Mouse (Mus musculus) bone marrow macrophage, adult 2 months (primary cell): ENCODE data around the gene Akap13. TPM values are rescaled to one million over a fixed set of nuclear protein-coding genes. Genes with fewer than 3 reads are reported as not detected.
"Not testable (repeated sequence)": the region's sequence is repeated elsewhere in the genome, so short reads cannot be mapped to it uniquely, and the experiment has no call there.

Source experiments
- H3K27ac ChIP-seq: 2 replicates; pipeline ENCODE4 v1.5.1; 2012; ENCODE audit warnings: low read depth, low read length; ENCODE audit not compliant: insufficient read depth
- H3K4me1 ChIP-seq: 2 replicates; pipeline ENCODE4 v1.6.1; 2012; ENCODE audit warnings: low read length; ENCODE audit not compliant: control insufficient read depth, insufficient read depth
- H3K4me3 ChIP-seq: 2 replicates; pipeline ENCODE4 v1.5.1; 2012; ENCODE audit warnings: mild to moderate bottlenecking, low read length, moderate library complexity; ENCODE audit not compliant: insufficient read depth
- CTCF ChIP-seq: IDR thresholded peaks from 2 replicates; pipeline ENCODE4 v1.5.1; 2012; ENCODE audit warnings: low read depth, mild to moderate bottlenecking, low read length, moderate library complexity
- POLR2A ChIP-seq: IDR thresholded peaks from 2 replicates; pipeline ENCODE4 v1.6.1; 2012; ENCODE audit warnings: mild to moderate bottlenecking, low read depth, low read length, borderline replicate concordance
- polyA plus RNA-seq: library from polyadenylated mRNA; stranded (reverse); fragments of >200 nt; gene quantifications from 2 replicates; pipeline ENCODE4 v1.2.4, GENCODE M21; 2012; ENCODE audit not compliant: missing spikeins, insufficient read depth, insufficient read length

The Akap13 gene
- polyA plus RNA-seq, 1 experiment = 58.4 TPM

DNA sequence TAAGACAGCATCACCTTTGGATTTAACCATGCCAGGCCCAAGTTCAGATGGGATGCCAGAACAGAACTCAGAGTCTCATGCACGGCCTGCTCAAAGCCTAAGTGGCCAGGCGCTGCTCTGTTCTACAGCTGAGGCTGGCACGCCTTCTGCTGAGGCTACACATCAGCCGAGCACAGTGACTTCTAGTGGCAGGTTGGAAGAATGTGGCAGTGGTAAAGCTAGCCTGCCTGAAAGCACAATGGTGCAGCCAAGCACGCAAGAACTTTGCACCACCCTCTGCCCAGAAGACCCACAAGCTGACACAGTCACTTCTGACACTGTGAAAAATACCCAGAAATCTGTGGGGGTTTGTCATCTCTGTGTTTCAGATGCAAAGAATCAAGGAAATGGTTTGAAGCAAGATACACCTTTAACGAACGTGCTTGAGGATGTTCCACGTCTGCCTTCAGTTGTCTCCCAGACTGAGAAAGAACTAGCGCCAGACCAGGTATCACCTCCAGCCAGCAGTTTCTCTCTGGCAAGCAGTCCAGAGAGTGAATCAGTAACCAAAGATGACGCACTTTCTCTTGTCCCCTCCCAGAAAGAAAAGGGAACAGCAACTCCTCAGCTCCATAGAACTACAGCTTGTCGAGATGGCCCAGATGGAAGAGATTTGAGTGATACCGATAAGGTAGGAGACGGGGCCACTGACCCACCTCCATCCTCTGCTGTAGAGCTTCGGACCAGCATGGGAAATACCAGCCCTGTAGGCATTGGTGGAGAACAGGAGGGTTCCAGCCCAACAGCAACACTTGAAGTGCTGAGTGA lies 154.3 kb downstream of the Akap13 start:
- Histone ChIP-seq H3K4me3 (no peak overlapping the region), H3K27ac (no peak overlapping the region), H3K4me1 (peaks cover 34% of the 10 kb centered on the region)
- TF ChIP-seq CTCF (no peak), POLR2A (no peak)

- TF ChIP-seq POLR2A = no peak
- no peak for TF ChIP-seq CTCF
- no peak overlapping the region for H3K4me3 ChIP-seq
- peaks cover 34% of the 10 kb centered on the region for H3K4me1 ChIP-seq
- no peak overlapping the region for H3K27ac ChIP-seq
Measured at GRCm38 (mm10) chr7:75610391-75610790, 155.1 kb downstream of the Akap13 start.

DNA sequence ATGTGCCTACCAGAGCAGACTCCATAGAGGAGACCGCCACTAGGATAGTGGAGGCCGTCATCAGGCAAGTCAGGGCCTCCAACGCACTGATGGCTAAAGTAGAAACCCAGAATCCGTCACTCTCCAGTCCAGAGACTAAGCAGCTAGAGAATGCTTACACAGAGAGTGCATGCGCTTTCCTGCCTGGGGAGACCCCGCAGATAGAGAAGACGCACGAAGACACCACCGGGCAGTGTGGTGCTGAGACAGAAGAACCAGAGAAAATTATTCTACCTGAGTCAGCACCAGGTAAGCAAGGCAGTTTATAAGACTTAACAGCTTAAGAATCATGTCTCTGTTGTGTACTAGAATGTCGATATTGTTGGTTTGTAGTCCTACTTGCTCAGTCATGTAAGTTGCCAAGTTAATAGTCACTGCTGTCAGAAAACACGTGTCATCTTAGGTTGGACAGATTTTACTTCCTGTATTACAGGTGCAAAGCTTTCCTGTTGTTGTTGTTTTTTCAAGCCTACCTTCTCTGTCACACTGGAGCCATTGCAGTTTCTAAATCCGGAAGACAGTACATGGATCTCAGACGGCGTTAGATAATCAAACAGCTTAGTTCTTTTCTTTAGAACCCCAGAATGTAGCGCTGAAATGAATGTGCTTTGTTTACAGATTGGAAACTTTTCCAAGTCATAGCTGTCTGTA lies 156.1 kb downstream of the Akap13 start:
- H3K4me1 ChIP-seq = peaks cover 34% of the 10 kb centered on the region
- no peak overlapping the region for H3K4me3 ChIP-seq
- no peak overlapping the region for H3K27ac ChIP-seq
- no peak for TF ChIP-seq POLR2A
- TF ChIP-seq CTCF = no peak

DNA sequence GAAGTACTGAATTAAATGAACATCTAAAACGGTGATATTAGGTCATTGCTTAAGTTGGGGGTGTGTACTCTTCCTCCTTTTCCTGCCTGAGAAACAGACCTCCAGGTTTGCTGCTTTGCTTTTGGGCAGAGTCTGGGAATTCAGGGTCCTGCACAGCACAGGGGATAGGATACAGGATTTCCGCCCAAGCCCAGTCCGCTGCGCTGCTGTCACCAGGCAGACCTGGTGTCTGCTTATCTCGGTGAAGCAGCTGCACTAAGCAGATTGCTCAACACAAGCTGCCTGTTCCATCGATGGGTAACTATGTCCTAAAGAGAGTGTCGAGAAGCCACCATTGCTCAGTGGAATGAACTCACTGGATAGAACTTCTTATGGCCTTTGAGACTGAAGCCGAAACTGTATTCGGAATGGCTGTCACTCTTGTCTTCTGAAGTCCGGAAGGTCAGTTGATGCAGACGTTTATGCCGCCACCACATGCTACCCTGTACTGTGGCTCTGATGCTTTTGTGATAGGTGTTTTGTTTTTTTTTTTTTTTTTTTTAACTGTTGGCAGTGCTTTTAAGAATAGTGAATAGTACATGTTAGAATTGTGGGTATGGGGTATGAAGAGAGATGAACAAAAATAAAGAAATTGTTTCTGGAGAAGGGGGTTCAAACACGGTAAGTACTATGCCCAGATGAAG lies 156.8 kb downstream of the Akap13 start:
- peaks cover 34% of the 10 kb centered on the region for H3K4me1 ChIP-seq
- TF ChIP-seq POLR2A (no peak), CTCF (no peak)
- no peak overlapping the region for H3K27ac ChIP-seq
- H3K4me3 ChIP-seq = no peak overlapping the region

- no peak overlapping the region for H3K4me3 ChIP-seq
- no peak for TF ChIP-seq POLR2A
- TF ChIP-seq CTCF = no peak
- H3K27ac ChIP-seq = no peak overlapping the region
- peaks cover 34% of the 10 kb centered on the region for H3K4me1 ChIP-seq
Measured at GRCm38 (mm10) chr7:75612683-75613053, 157.3 kb downstream of the Akap13 start.

- H3K27ac ChIP-seq = no peak overlapping the region
- no peak overlapping the region for H3K4me3 ChIP-seq
- H3K4me1 ChIP-seq = peaks cover 36% of the 10 kb centered on the region
- TF ChIP-seq POLR2A = no peak
- TF ChIP-seq CTCF = no peak
Measured at GRCm38 (mm10) chr7:75613240-75613639, 157.9 kb downstream of the Akap13 start.

DNA sequence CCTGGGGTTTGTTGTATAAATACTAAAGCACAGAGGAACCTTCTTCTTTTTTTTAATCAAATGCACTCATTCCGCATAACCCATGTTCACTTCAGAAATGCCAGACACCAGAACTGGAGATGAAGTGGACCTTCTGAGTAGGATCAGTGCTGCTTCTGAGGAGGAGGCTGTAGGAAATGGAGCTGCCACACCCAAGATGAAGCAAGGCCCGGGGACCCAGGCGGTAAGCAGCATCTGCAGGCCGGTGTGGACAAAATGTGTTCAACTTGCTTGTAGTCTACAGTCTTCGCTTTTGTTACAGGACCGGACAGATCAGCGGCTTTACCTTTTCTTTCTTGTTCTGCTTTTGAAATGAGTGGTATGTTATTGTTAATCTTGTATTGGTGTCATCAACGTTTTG lies 159.5 kb downstream of the Akap13 start:
- Histone ChIP-seq H3K4me1 (peaks cover 31% of the 10 kb centered on the region), H3K4me3 (no peak overlapping the region), H3K27ac (no peak overlapping the region)
- no peak for TF ChIP-seq CTCF
- TF ChIP-seq POLR2A = no peak

DNA sequence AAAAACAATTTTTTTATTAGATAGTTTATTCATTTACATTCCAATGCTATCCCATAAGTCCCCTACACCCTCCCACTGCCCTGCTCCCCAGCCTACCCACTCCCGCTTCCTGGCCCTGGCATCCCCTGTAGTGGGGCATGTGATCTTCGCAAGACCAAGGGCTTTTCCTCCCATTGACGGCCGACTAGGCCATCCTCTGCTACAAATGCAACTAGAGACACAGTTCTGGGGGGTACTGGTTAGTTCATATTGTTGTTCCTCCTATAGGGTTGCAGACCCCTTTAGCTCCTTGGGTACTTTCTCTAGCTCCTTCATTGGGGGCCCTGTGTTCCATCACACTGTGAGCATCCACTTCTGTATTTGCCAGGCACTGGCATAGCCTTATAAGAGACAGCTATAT lies 161.9 kb downstream of the Akap13 start:
- H3K4me1 ChIP-seq, H3K27ac ChIP-seq, H3K4me3 ChIP-seq: not testable (repeated sequence)

DNA sequence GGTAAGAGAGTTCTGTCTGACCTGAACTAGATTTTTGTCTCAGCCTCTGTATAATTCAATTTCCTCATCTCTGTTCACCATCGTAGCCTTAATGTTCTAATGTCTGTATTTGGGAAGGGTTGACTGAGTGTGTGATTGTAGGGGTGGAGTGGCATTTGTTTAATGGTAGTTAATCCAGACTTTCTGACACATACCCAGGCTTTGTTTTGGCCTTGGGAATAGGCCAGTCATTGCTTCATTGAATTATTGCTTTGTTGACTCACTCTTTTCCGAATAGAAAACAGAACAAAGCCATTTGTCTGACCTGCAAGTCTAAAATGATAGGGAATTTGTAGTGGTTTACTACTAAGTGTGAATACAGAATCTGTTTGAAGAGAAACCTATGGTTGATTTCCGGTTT lies 163.4 kb downstream of the Akap13 start:
- no peak overlapping the region for H3K27ac ChIP-seq
- no peak overlapping the region for H3K4me3 ChIP-seq
- TF ChIP-seq POLR2A = no peak
- TF ChIP-seq CTCF = no peak
- 0 out of 2 replicates have a peak, but pooled peaks cover 2% of the 10 kb centered on the region for H3K4me1 ChIP-seq

DNA sequence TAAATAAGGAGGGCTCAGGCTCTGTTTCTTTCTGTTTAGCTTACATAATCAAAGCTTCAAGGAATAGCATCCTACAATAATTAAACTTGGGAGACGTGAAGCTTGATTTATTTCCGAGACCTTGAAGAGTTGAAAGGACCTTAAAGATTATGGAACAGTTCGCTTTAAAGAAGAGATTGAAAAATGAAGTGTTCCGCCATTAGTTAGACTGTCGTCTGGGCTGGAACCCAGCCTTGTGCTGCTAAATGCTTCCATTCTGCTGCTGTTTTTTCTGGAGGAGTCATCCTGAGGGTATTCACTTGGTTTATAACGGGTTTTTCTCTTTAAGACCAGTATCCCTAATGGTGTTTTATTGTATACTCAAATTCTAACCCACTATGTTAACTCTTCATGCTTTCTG lies 164.5 kb downstream of the Akap13 start:
- H3K4me3 ChIP-seq = no peak overlapping the region
- TF ChIP-seq POLR2A (no peak), CTCF (no peak)
- 0 out of 2 replicates have a peak, but pooled peaks cover 2% of the 10 kb centered on the region for H3K4me1 ChIP-seq
- H3K27ac ChIP-seq = no peak overlapping the region
